Mouse (Mus musculus) heart, postnatal 0 days (tissue): Measurements from ENCODE around the gene Gm5244.

Experiments
- CTCF ChIP-seq: IDR thresholded peaks from 2 replicates; pipeline ENCODE4 v1.5.1; 2016; ENCODE audit warnings: antibody characterized with exemption, control low read depth, low read depth
- EP300 ChIP-seq: IDR thresholded peaks from 2 replicates; pipeline ENCODE4 v1.6.1; 2016; ENCODE audit warnings: antibody characterized with exemption, low read depth

DNA sequence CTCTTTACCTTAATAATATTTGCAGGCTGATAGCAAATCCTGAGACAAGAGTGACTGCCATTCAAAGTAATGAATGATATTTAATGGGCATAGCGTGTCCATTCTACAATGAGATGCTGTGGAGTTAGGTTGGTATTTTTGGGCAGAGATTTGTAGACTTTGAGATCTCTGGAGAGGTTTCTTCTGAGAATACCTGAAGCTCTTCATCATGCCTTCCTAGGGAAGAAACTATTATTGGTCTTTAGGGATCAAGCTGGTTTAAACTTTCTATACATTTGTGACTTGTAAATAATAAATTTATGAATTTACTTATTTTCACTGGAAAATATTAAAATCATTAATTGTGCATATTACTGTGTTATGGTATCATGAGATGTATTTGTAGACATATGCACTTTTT, 46.9 kb downstream of the Gm5244 start, which contains the start of gene Olfr1446:
- no peak for TF ChIP-seq EP300
- no peak for TF ChIP-seq CTCF
